Mouse (Mus musculus) liver, embryonic 14.5 days (tissue): Measurements from ENCODE around the gene Flot1.

Experiments
- CTCF ChIP-seq: IDR thresholded peaks from 2 replicates; pipeline ENCODE4 v1.5.1; 2016; ENCODE audit warnings: antibody characterized with exemption, low read depth, control low read depth
- EP300 ChIP-seq: IDR thresholded peaks from 2 replicates; pipeline ENCODE4 v1.6.1; 2016; ENCODE audit warnings: antibody characterized with exemption, low read depth

- no peak for TF ChIP-seq CTCF
- no peak for TF ChIP-seq EP300
These were observed 13.6 kb upstream of the Flot1 start for GRCm38 (mm10) chr17:35809395-35809794.
